Mouse (Mus musculus) heart, embryonic 11.5 days (tissue): Measurements from ENCODE around the gene Coa5. TPM values are rescaled to one million over a fixed set of nuclear protein-coding genes. Genes with fewer than 3 reads are reported as not detected.

Source experiments
- ATAC-seq: fragments of 200-750 bp; cut with Nextera tagmentation; replicated peaks from 2 replicates; pipeline ENCODE4 v1.8.0; 2017; ENCODE audit warnings: moderate library complexity; ENCODE audit not compliant: insufficient number of reproducible peaks, low FRiP score, low TSS enrichment
- H3K27ac ChIP-seq: fragments of 300-500 bp; sonication (generic); 2 replicates; pipeline ENCODE4 v1.5.1; 2014; ENCODE audit warnings: mild to moderate bottlenecking, low read depth, low read length
- H3K27me3 ChIP-seq: fragments of 300-500 bp; sonication (generic); 2 replicates; pipeline ENCODE4 v1.6.1; 2014; ENCODE audit warnings: mild to moderate bottlenecking, low read length, mixed read lengths; ENCODE audit not compliant: control insufficient read depth, insufficient read depth
- H3K36me3 ChIP-seq: fragments of 300-500 bp; sonication (generic); 2 replicates; pipeline ENCODE4 v1.6.1; 2014; ENCODE audit warnings: mild to moderate bottlenecking, low read length, moderate library complexity, mixed read lengths; ENCODE audit not compliant: control insufficient read depth, insufficient read depth
- H3K4me1 ChIP-seq: fragments of 300-500 bp; sonication (generic); 2 replicates; pipeline ENCODE4 v1.6.1; 2014; ENCODE audit warnings: low read length; ENCODE audit not compliant: control insufficient read depth, insufficient read depth
- H3K4me2 ChIP-seq: fragments of 300-500 bp; sonication (generic); 2 replicates; pipeline ENCODE4 v1.6.1; 2014; ENCODE audit warnings: mild to moderate bottlenecking, moderate library complexity
- H3K4me3 ChIP-seq: fragments of 300-500 bp; sonication (generic); 2 replicates; pipeline ENCODE4 v1.5.1; 2014; ENCODE audit warnings: low read depth, low read length
- H3K9ac ChIP-seq: fragments of 300-500 bp; sonication (generic); 2 replicates; pipeline ENCODE4 v1.6.1; 2014; ENCODE audit warnings: mild to moderate bottlenecking, low read depth, low read length, moderate library complexity
- H3K9me3 ChIP-seq: fragments of 300-500 bp; sonication (generic); replicated peaks from 2 replicates; pipeline ENCODE4 v1.6.1; 2016; ENCODE audit warnings: low read length; ENCODE audit not compliant: control insufficient read depth
- WGBS: fragments of 180-500 bp; shearing (Covaris S2); extraction: QIAGEN DNeasy Blood & Tissue Kit; methylation state at CpG from one replicate; pipeline ENCODE4 v1.1.7; 2014; ENCODE audit not compliant: insufficient replicate concordance; 5-methylcytosine and 5-hydroxymethylcytosine counted together
- polyA plus RNA-seq: library from polyadenylated mRNA; unstranded; fragments of >200 nt; fragmentation: Nextera tagmentation; extraction: Ambion mirVana; gene quantifications from 2 replicates; pipeline ENCODE4 v1.2.1, GENCODE M21; 2014

Coa5 gene
- 84.2 and 86.8 TPM in 2 replicates for polyA plus RNA-seq

DNA sequence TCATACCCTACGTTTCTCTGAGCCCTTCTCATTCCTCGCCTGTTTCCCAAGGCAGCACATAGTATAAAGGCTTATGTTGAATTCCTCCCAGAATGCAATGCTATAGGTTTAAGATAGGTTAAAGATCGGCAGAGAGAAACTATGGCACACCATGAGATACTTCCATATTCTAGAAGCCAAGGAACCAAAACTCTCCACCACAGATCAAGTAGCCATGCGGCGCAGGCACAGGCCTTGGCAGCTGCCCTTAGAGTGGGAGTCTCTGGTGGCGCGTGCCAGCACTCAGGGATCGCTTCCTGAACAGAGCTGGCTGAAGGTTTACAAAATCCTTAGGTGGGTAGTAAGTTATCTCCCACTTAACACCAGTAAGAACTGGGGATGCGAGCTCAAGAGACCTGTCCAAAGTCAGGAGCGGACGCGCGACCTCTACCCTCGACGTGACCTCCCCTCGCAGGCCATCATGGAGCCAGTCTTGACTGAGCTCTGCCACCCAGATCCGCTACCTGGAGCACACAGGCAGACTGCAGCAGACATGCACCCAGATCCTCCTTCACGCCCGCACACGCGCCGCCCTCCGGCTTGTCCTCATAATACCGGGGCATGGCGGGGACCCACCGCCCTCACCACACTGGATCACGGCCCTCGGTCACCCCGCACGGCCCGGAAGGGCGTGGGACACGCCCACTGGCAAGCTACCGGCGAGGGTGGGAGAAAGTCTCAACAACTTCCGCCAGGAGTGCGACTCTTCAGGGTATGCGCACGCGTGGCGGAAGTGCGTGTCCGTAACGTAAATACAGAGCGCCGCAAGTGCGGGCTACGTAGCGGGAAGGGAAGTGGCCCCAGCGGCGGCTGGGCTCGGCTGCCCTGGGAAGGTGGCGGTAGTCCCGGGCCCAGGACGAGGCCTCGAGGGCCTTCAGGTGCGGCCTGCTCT lies at the start of gene Coa5, which contains the start of gene Unc50:
TSS of gene Coa5 (minus strand) at position 738 of the 931 bp plus-strand sequence.
TSS of gene Unc50 (plus strand) at position 774 of the 931 bp plus-strand sequence.
- no peaks in the 10 kb centered on the region for H3K9me3 ChIP-seq
- H3K36me3 ChIP-seq = peaks cover 17% of the 10 kb centered on the region
- WGBS = 2% methylated on average over 57 of the region's 57 CpGs
- peaks cover 19% of the 10 kb centered on the region for H3K4me1 ChIP-seq
- H3K27ac ChIP-seq = peak within 1 kb of the TSS; percentile 71
- H3K4me2 ChIP-seq = peak within 1 kb of the TSS; percentile 90
- no peaks in the 10 kb centered on the region for H3K27me3 ChIP-seq
- H3K4me3 ChIP-seq = peak within 1 kb of the TSS; percentile 89
- H3K9ac ChIP-seq = peak within 1 kb of the TSS; percentile 91
- peak; percentile 97 for ATAC-seq

DNA sequence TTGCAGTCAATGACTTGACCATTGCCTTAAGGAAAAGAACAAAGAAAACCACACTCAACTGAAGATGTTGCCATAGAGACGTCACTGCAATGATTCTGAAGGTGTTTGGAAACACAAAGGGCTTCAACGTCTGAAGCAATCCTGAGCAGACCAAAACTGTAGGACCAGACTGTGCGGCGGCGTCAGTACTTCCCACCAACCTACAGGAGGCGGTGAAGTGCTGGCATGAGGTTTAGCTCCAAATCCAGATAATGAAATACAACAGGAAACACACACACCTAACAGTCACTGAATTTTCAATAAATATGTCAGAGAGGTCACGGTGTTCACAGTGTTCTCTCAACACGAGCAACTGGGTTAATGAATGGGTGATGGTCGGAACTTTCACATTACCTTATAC lies 49.2 kb upstream of the Coa5 start:
- ATAC-seq = no peak
- no peak overlapping the region for H3K9ac ChIP-seq
- H3K4me1 ChIP-seq = peaks cover 4% of the 10 kb centered on the region; the same call in 1 of the 2 replicates
- no peaks in the 10 kb centered on the region for H3K9me3 ChIP-seq
- no peak overlapping the region for H3K4me3 ChIP-seq
- H3K4me2 ChIP-seq = no peak overlapping the region
- H3K27me3 ChIP-seq = no peaks in the 10 kb centered on the region
- H3K27ac ChIP-seq = no peak overlapping the region
- WGBS = 71% methylated on average over 9 of the region's 9 CpGs
- H3K36me3 ChIP-seq = no peaks in the 10 kb centered on the region

DNA sequence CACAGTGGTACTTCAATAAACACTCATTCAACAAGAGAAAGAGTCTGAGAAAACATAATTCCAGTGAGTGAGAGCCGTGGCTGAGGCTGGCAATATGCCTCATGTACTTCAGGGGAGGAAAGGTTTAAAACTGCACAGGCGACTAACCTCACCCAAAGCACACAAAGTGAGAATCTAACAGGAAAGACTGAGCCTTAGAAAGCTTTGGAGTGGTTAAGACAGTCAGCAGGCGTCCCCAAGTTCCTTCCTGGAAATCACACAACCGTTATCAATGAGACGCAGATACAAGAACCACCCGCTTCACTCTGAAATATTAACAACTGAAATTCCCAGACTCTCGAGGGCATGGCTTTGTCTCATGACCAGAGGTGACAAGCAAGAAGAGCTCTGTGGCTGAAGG lies 48.5 kb upstream of the Coa5 start:
- no peaks in the 10 kb centered on the region for H3K36me3 ChIP-seq
- no peaks in the 10 kb centered on the region for H3K9me3 ChIP-seq
- ATAC-seq = no peak
- WGBS = 42% methylated on average over 7 of the region's 7 CpGs
- H3K4me3 ChIP-seq = no peak overlapping the region
- H3K9ac ChIP-seq = no peak overlapping the region
- peak overlapping the region; percentile 11; the same call in 1 of the 2 replicates for H3K4me2 ChIP-seq
- H3K27ac ChIP-seq = no peak overlapping the region
- peaks cover 4% of the 10 kb centered on the region; the same call in 1 of the 2 replicates for H3K4me1 ChIP-seq
- no peaks in the 10 kb centered on the region for H3K27me3 ChIP-seq

DNA sequence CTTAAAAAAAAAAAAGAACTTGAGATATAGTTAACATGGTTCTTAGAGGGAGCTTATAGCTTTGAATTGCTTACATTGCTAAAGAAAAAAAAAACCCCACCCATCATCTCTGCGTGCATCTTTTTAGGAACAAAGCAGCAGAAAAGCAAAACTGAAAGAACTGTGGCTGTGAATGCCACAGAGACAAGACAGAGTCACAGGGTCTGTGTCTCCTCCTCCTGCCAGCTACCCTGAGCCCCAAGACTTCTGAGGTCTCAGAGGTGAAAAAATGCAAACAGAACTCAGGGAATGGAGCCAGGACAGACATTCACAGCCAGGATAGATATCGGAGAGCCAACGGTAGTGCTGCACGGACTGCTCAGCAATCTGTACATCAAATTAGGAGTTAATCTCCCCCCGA lies 48.0 kb upstream of the Coa5 start:
- WGBS = 62% methylated on average over 5 of the region's 5 CpGs
- ATAC-seq = no peak
- H3K4me3 ChIP-seq = no peak overlapping the region
- H3K9me3 ChIP-seq = no peaks in the 10 kb centered on the region
- no peak overlapping the region for H3K27ac ChIP-seq
- peaks cover 4% of the 10 kb centered on the region; the same call in 1 of the 2 replicates for H3K4me1 ChIP-seq
- H3K36me3 ChIP-seq = no peaks in the 10 kb centered on the region
- H3K4me2 ChIP-seq = peak overlapping the region; percentile 11
- H3K9ac ChIP-seq = no peak overlapping the region
- no peaks in the 10 kb centered on the region for H3K27me3 ChIP-seq

DNA sequence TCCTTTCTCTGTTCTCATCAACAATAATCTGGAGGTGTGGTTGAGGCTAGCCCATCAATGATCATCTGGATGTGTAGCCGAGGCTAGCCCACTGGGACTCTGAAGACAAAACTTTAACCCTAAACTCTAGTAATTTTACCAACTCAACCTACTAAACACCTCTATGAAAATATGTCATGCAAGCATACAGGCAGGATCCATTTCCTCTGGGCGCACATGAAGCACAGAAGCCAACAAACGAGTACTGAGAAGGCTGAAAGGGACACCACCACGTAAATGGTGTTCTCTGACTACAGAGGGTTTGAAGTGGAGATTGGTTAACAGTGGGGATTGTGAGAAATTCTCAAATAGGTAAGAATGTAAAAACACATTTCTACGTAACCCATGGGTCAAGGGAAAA lies 47.3 kb upstream of the Coa5 start:
- Histone ChIP-seq H3K27ac (no peak overlapping the region), H3K9me3 (no peaks in the 10 kb centered on the region), H3K4me3 (no peak overlapping the region), H3K4me2 (no peak overlapping the region), H3K27me3 (no peaks in the 10 kb centered on the region), H3K36me3 (no peaks in the 10 kb centered on the region), H3K9ac (no peak overlapping the region), H3K4me1 (peaks cover 4% of the 10 kb centered on the region; the same call in 1 of the 2 replicates)
- WGBS = 85% methylated on average over 5 of the region's 5 CpGs
- no peak for ATAC-seq

DNA sequence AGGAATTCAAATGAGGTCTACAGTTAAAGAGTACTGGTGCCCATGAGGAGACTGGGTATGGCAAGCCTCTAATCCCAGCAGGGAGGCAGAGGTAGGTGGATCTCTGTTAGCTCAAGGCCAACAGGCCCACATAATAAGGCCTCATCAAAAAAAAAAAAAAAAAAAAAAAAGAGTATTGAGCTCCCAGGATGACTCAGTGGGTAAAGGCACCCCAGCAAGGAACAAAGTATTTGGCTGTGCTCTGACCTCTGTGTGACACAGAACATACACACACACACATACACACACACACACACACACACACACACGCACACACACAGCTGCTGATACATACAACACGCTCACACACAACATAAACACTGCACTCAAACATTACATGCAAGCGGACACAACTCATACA lies 45.4 kb upstream of the Coa5 start:
- Histone ChIP-seq H3K27me3 (no peaks in the 10 kb centered on the region), H3K9me3 (no peaks in the 10 kb centered on the region), H3K9ac (no peak overlapping the region), H3K27ac (no peak overlapping the region), H3K36me3 (no peaks in the 10 kb centered on the region), H3K4me1 (peaks cover 4% of the 10 kb centered on the region; the same call in 1 of the 2 replicates), H3K4me2 (no peak overlapping the region), H3K4me3 (no peak overlapping the region)
- WGBS = 89% methylated on average over 3 of the region's 3 CpGs
- no peak for ATAC-seq

DNA sequence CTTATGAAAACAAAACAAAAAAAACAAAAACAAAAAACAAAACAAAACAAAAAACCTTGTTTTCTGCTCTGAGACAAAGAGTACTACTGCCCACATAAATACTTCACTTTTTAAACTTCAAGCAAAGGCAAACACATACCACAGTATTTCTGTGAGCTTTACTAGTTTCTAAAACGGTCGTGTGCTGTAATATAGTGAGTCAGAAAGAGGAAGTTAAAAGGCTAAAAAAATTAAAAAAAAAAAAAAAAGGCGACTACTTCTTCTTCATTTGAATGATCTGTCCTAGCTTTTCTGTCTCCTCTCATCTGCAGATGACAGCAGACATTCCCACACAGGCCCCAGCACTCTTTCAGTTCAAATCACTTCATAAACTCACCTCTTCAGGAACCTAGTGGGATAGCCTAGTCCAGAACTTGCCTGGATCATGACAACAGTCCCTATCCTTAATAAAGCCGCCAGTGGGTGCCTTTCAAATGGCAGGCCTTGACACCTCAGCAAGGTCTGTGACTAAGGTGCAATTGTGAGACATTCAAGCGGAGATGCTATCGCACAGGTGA lies 44.8 kb upstream of the Coa5 start:
- Histone ChIP-seq H3K36me3 (no peaks in the 10 kb centered on the region), H3K27ac (no peak overlapping the region)

DNA sequence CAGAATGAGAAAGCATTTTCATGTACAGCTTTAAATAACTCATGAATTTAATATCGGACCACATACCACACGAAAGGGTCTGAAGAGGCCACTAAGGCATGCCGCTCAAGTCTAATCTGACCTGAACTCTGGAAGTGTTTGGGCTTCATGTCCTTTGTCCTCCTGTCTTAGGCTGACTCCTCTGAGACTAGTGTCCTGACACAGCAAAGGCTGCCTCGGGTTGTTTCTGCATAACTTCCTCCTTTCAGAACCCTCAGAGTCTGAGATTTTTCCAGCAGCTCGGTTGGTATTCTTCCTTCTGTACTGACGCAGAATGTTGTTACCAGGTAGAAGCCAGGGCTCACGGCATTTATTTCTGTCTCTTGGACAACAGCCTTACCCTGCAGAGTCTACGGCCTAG lies 44.1 kb upstream of the Coa5 start:
- Histone ChIP-seq H3K36me3 (no peaks in the 10 kb centered on the region), H3K9me3 (no peaks in the 10 kb centered on the region), H3K4me1 (peaks cover 4% of the 10 kb centered on the region; the same call in 1 of the 2 replicates), H3K4me3 (no peak overlapping the region), H3K4me2 (no peak overlapping the region), H3K9ac (no peak overlapping the region), H3K27me3 (no peaks in the 10 kb centered on the region), H3K27ac (no peak overlapping the region)
- ATAC-seq = no peak
- 64% methylated on average over 8 of the region's 8 CpGs for whole genome bisulfite sequencing

More for the DNA sequence above, 44.8 kb upstream of the Coa5 start:
- H3K4me2 ChIP-seq = no peak overlapping the region
- H3K4me3 ChIP-seq = no peak overlapping the region
- H3K9me3 ChIP-seq = no peaks in the 10 kb centered on the region
- peaks cover 4% of the 10 kb centered on the region; the same call in 1 of the 2 replicates for H3K4me1 ChIP-seq
- H3K9ac ChIP-seq = no peak overlapping the region
- no peak for ATAC-seq
- H3K27me3 ChIP-seq = no peaks in the 10 kb centered on the region
- WGBS = 78% methylated on average over 6 of the region's 6 CpGs
